Mouse (Mus musculus): ENCODE results near the gene Rars. TPM values are rescaled to one million over a fixed set of nuclear protein-coding genes. Genes with fewer than 3 reads are reported as not detected.

Gene Rars
- total RNA-seq, 2 experiments from 2014 or later = 51.4 to 53.5 TPM

DNA sequence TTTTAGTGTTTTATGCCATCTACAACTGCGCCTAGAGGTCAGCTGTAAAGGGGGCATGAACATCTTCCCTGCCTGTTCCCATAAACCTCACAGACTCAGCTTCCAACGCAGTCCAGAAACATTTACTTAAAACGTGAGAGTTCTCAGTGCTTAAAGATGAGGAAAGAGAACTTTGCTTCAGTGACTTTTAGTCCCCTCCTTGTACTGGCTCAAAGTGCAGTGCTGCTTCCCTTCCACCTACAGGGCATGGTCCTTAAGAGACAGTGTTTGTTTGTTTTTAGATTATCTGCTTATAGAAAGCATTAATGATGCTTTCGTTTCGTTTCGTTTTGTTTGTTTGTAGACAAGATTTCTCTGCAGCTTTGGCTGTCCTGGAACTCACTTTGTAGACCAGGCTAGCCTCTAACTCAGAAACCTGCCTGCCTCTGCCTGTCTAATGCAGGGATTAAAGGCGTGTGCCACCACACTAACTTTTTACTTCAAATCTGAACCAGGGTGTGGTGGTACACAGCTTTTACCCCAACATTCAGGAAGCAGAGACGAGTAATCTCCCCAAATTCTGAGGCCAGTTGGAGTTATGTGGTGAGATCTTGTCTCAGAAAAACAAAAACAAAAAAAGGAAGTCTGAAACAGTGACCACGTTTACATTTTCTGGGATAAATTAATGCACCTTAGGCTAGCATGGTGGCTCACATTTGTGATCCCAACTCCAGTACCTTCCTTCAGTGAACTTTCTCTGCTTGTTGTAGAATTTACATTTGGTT is 63.4 kb downstream of the Rars start:
- no peak for DNase-seq (ENCODE audit: low spot score in 2 of 2)

DNA sequence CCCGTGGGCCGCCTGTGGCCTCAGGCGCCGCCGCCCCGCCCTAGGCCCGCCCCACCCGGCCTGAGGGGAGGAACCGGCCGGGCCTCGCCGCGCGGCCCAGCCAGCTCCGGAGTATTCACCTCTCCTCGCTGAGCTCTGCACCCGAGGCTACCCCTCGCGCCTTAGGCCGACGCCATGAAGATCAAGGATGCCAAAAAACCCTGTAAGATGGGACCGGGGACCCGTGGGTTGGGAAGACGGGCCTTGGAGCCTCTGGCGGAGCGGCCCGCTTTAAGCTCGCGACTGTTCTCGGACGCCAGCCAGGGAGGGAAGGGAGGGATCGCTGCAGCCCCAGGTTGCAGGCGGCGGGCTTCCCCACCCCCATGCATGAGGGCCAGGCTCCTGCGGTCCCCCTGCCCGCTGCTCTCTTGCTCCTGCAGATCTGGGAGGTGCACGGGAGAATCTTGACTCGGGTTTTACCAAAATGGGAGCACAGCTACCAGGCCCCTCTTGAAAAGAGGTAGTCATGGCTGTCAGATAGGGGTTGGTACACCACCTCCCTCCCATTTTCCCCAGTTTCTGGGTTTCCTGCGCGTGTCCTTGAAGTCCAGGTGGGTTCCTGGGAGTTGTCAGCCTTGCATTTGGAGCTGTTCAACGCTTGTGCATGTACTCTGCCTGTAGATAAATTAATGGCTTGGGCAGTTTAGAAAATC is 64.4 kb downstream of the Rars start:
- peak; percentile 60 to 71 for DNase-seq (ENCODE audit: low spot score in 2 of 2)

DNA sequence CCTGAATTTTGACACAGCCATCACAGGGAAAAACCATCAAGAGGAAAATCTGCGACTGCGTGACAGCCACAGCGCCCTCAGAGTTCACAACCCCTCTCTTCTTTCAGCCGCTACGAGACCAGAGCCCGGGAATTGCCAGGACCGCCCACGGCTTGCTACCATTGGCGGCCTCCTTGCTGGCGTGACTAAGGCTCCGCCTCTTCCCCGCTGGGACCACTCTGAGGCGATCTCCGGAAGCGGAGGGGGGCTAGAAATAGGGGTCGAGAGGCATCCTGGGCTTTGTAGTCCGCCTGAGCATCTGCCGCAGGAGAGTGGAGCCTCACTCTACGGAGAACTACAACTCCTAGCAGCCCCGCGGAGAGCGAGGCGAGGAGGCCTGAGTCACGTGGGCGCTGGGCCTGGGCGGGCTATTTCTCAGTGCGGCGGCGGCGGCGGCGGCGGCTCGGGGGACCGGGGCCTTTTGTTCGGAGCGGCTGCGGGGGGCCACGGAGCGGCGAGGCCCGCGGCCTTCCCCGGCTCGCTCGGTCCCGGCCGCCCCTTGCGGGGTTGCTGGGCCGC is 65.0 kb downstream of the Rars start, which contains the start of gene Pank3:
TSS of gene Pank3 (plus strand) at position 297 of the 558 bp plus-strand sequence.
- peak; percentile 99 for DNase-seq (ENCODE audit: low spot score in 2 of 2)

GRCm38 (mm10) chr11:35766845-35767244 is 67.5 kb downstream of the Rars start:
- DNase-seq (ENCODE audit: low spot score in 2 of 2) = no peak

GRCm38 (mm10) chr11:35760627-35761003 is 73.7 kb downstream of the Rars start:
- DNase-seq (ENCODE audit: low spot score in 2 of 2) = no peak

DNA sequence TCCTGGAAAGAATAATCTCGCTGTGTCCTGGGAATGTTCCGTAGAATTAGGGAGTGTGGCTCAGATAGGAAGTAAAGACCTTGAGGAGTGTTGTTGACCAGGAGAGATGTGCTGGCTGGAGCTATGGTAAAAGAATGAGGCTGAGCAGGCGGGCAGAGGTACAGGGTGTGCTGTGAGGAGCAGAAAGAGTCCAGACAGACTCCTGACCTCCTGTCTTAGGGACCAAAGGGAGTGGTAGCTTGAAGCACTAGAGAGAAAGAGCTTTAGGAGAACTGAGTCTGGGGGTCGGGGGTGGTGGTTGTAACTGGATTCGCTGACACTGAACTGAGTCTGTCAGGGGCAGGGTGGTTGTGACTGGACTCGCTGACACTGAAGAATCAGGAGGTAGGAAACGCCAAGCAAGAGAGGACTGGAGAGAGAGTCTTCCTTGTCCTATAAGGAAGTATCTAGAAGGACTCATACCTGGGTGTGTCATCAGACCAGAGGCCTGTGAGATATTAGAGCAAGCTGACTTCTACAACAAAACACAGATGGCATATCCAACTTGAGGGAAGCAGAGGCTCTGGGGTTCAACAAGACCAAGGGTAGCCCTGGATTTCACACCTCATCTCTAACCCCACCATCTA is 74.2 kb downstream of the Rars start:
- no peak for DNase-seq (ENCODE audit: low spot score in 2 of 2)

Small RNAs within 50 kb of the gene (microRNA-seq; reads per million reads assigned to microRNA genes)
- 0.99 to 2.3 reads per million in 2 experiments for gene Mir103-1

Other genes with a start within 250 kb of the Rars start
- 10 to 100 TPM; 37.2 to 37.9 TPM for gene Pank3, start 65.0 kb downstream of the Rars start, total RNA-seq (2021)
- gene Fbll1, start 35.6 kb downstream of the Rars start, total RNA-seq (2021) = 10 to 100 TPM; 44.5 to 46.2 TPM
- 100 to 1,000 TPM in 1 of 2 experiments, 10 to 100 TPM in 1; 99.4 to 107 TPM for gene Wwc1, start 146.0 kb upstream of the Rars start, total RNA-seq (2021)